ENCODE assay signal across 11 mouse cellular contexts in the genomic region with DNA sequence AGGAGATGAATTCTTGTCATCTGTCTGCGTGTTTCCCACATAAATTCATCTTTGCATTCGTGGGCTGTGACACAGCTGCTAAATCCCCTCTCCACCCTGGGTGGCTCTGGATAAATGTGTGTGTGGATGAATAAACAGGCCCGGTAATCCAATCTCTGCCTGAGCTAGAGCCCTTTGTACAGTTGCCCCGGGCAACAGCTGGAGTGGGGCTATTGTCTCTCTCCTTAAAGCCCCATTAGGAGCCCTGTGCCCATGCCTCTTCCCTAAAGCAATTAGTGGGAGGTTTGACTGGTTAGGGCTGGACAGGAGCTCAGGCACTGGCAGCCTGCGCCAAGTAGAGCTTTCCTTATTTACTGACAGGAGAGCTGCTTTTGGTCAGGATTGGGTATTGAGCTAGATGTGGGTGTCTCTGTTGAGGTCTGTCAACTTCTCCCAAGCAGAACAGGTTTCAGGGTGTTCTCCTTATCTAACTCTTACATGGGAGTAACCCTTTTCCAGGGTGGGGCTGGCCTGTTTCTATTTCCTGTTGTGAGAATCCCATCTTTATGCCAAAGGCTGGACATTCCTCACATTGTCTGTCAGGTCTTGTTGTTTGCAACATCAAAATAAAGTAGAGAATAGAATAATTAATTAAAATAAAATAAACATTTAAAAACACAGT. TPM values are rescaled to one million over a fixed set of nuclear protein-coding genes. Genes with fewer than 3 reads are reported as not detected.
DNase-seq lines count a peak whose midpoint lies in the region; ATAC-seq and TF ChIP-seq lines count a peak whose summit lies in the region.
"Had no signal": no experiment of that assay in that cellular context is flagged by ENCODE, and none has a peak within 500 bp of the region (broad histone marks: within the 10 kb centered on the region; RNA-seq: fewer than 3 reads in every experiment).

No protein-coding gene starts in this region.

- H3K27ac ChIP-seq in neural tube, embryonic 11.5 days (ENCODE audit: low read depth, low read length), result no peak overlapping the region
- no peak overlapping the region for H3K27ac ChIP-seq in forebrain, postnatal 0 days (ENCODE audit: low read depth, low read length)
- peak overlapping the region; percentile 83 for H3K27ac ChIP-seq in midbrain, embryonic 13.5 days
- H3K27ac ChIP-seq in heart, embryonic 10.5 days, result no peak overlapping the region
- H3K27ac ChIP-seq: limb, embryonic 12.5 days had no signal

- 18% methylated on average over 5 of the region's 5 CpGs for WGBS in neural tube, embryonic 11.5 days
- WGBS in forebrain, postnatal 0 days, result 7% methylated on average over 5 of the region's 5 CpGs
- WGBS in midbrain, embryonic 13.5 days, result 4% methylated on average over 5 of the region's 5 CpGs
- 60% methylated on average over 5 of the region's 5 CpGs for WGBS in heart, embryonic 10.5 days

- no peak overlapping the region; the same call in 1 of the 2 replicates for H3K9ac ChIP-seq in neural tube, embryonic 11.5 days (ENCODE audit: low read length)
- no peak overlapping the region for H3K9ac ChIP-seq in forebrain, postnatal 0 days
- H3K9ac ChIP-seq in midbrain, embryonic 13.5 days (replicated peaks), result no peak overlapping the region
- H3K9ac ChIP-seq: limb, embryonic 12.5 days had no signal

- H3K27me3 ChIP-seq in neural tube, embryonic 11.5 days (ENCODE audit: control insufficient read depth, insufficient read depth, low read length), result peaks cover 1% of the 10 kb centered on the region
- H3K27me3 ChIP-seq in forebrain, postnatal 0 days (ENCODE audit: insufficient read depth, low read length), result no peaks in the 10 kb centered on the region
- peaks cover 36% of the 10 kb centered on the region for H3K27me3 ChIP-seq in midbrain, embryonic 13.5 days
- peaks cover 65% of the 10 kb centered on the region for H3K27me3 ChIP-seq in heart, embryonic 10.5 days (ENCODE audit: insufficient read depth, poor library complexity, severe bottlenecking)

- ATAC-seq in neural tube, embryonic 11.5 days (ENCODE audit: insufficient read depth, low FRiP score, low TSS enrichment), result peak; percentile 64
- peak; percentile 91 for ATAC-seq in forebrain, postnatal 0 days
- peak; percentile 94 for ATAC-seq in midbrain, embryonic 13.5 days

- H3K4me3 ChIP-seq in neural tube, embryonic 11.5 days (ENCODE audit: low read depth, low read length), result no peak overlapping the region
- no peak overlapping the region for H3K4me3 ChIP-seq in forebrain, postnatal 0 days (ENCODE audit: low read depth, low read length)
- H3K4me3 ChIP-seq in midbrain, embryonic 13.5 days (replicated peaks), result no peak overlapping the region
- no peak overlapping the region for H3K4me3 ChIP-seq in heart, embryonic 10.5 days
- H3K4me3 ChIP-seq: limb, embryonic 12.5 days had no signal

- no peak for TF ChIP-seq CTCF in forebrain, postnatal 0 days (IDR thresholded peaks at IDR 0.05; ENCODE audit: low read depth)

- no peak overlapping the region for H3K4me2 ChIP-seq in neural tube, embryonic 11.5 days (ENCODE audit: low read depth)
- no peak overlapping the region for H3K4me2 ChIP-seq in forebrain, postnatal 0 days (ENCODE audit: low read depth)
- H3K4me2 ChIP-seq in midbrain, embryonic 13.5 days (replicated peaks), result peak overlapping the region; percentile 14
- H3K4me2 ChIP-seq: limb, embryonic 12.5 days had no signal

- DNase-seq in neural tube, embryonic 11.5 days (ENCODE audit: low spot score), result peak; percentile 73
- DNase-seq in neural tube, embryonic 10.5 days (ENCODE audit: extremely low spot score, low spot score), result no peak
- DNase-seq in forebrain, postnatal 0 days, result peak; percentile 35
- DNase-seq in thymus, postnatal 36 days, result no peak
- DNase-seq in heart, embryonic 10.5 days (ENCODE audit: low spot score), result no peak
- no peak for DNase-seq in right cerebral cortex, postnatal 25 days
- DNase-seq in adrenal gland, adult 18-20 months (ENCODE audit: low spot score in 2 of 2), result no peak
- DNase-seq: heart, adult 11 months; kidney, postnatal 25 days had no signal

- H3K4me1 ChIP-seq in neural tube, embryonic 11.5 days (ENCODE audit: control insufficient read depth, insufficient read depth, low read length), result peaks cover 6% of the 10 kb centered on the region; the same call in 1 of the 2 replicates
- H3K4me1 ChIP-seq in forebrain, postnatal 0 days (ENCODE audit: insufficient read depth), result no peaks in the 10 kb centered on the region
- peaks cover 27% of the 10 kb centered on the region for H3K4me1 ChIP-seq in midbrain, embryonic 13.5 days (replicated peaks)
- H3K4me1 ChIP-seq in heart, embryonic 10.5 days, result no peaks in the 10 kb centered on the region

- no peaks in the 10 kb centered on the region for H3K9me3 ChIP-seq in neural tube, embryonic 11.5 days (ENCODE audit: control insufficient read depth, low read length)
- H3K9me3 ChIP-seq in forebrain, postnatal 0 days (ENCODE audit: low read length), result no peaks in the 10 kb centered on the region
- 0 out of 2 replicates have a peak, but pooled peaks cover 2% of the 10 kb centered on the region for H3K9me3 ChIP-seq in midbrain, embryonic 13.5 days
- H3K9me3 ChIP-seq in heart, embryonic 10.5 days, result no peaks in the 10 kb centered on the region
- H3K9me3 ChIP-seq: limb, embryonic 12.5 days had no signal

- no peaks in the 10 kb centered on the region for H3K36me3 ChIP-seq in neural tube, embryonic 11.5 days (ENCODE audit: control insufficient read depth, insufficient read depth, low read length)
- no peaks in the 10 kb centered on the region for H3K36me3 ChIP-seq in forebrain, postnatal 0 days (ENCODE audit: insufficient read depth)
- H3K36me3 ChIP-seq in midbrain, embryonic 13.5 days, result no peaks in the 10 kb centered on the region
- no peaks in the 10 kb centered on the region for H3K36me3 ChIP-seq in heart, embryonic 10.5 days
- H3K36me3 ChIP-seq: limb, embryonic 12.5 days had no signal

RNA-seq across cellular contexts. Expression of gene Fbrsl1, which starts 38.5 kb away (rescaled TPM):
- polyA plus RNA-seq in neural tube, embryonic 11.5 days (2014; fragmentation: Nextera tagmentation; extraction: Ambion mirVana), result 22.2 and 25.4 TPM in 2 replicates
- total RNA-seq in forebrain, postnatal 0 days (2014; rRNA removed), result 28.1 and 30.3 TPM in 2 replicates
- 20.2 and 21.3 TPM in 2 replicates for polyA plus RNA-seq in forebrain, postnatal 0 days (2015; fragmentation: Nextera tagmentation; extraction: Ambion mirVana)
- polyA plus RNA-seq in midbrain, embryonic 13.5 days (2015; fragmentation: Nextera tagmentation; extraction: Ambion mirVana), result 16.1 and 20.6 TPM in 2 replicates
- 9.6 and 11.1 TPM in 2 replicates for polyA plus RNA-seq in heart, embryonic 10.5 days (2016; fragmentation: Nextera tagmentation; extraction: Ambion mirVana)
- total RNA-seq in adrenal gland, adult 18-20 months (2021), result 10 to 100 TPM; 60.7 to 65.7 TPM

RNA-seq across cellular contexts. Expression of gene Galnt9, which starts 57.4 kb away (rescaled TPM):
- polyA plus RNA-seq in neural tube, embryonic 11.5 days (2014; fragmentation: Nextera tagmentation; extraction: Ambion mirVana), result 5.0 and 5.6 TPM in 2 replicates
- total RNA-seq in forebrain, postnatal 0 days (2014; rRNA removed), result 27.8 and 29.3 TPM in 2 replicates
- 20.0 and 21.2 TPM in 2 replicates for polyA plus RNA-seq in forebrain, postnatal 0 days (2015; fragmentation: Nextera tagmentation; extraction: Ambion mirVana)
- polyA plus RNA-seq in midbrain, embryonic 13.5 days (2015; fragmentation: Nextera tagmentation; extraction: Ambion mirVana), result 13.7 and 14.1 TPM in 2 replicates
- not detected in 2 replicates for polyA plus RNA-seq in heart, embryonic 10.5 days (2016; fragmentation: Nextera tagmentation; extraction: Ambion mirVana)
- total RNA-seq in adrenal gland, adult 18-20 months (2021), result under 1 TPM in 1 of 2 experiments, not detected in 1; 0.19 TPM

Comparison
In these comparisons a context has a peak if more than half of its experiments do, and no peak if none do; other contexts are left out.
1. DNase-seq: peak in neural tube, embryonic 11.5 days (single experiment) and forebrain, postnatal 0 days (single experiment); none in neural tube, embryonic 10.5 days (single experiment), thymus, postnatal 36 days (0 of 2), heart, embryonic 10.5 days (single experiment), right cerebral cortex, postnatal 25 days (single experiment) and adrenal gland, adult 18-20 months (0 of 2).
2. Peak in every context shown above with its lines, with median percentiles within 50 percentile points of each other: ATAC-seq.